Mouse (Mus musculus): Measurements from ENCODE around the gene Polm. TPM values are rescaled to one million over a fixed set of nuclear protein-coding genes. Genes with fewer than 3 reads are reported as not detected.
"Not testable (repeated sequence)": the region's sequence is repeated elsewhere in the genome, so short reads cannot be mapped to it uniquely, and the experiment has no call there.

Gene Polm
- polyA plus RNA-seq, 1 experiment from 2014 or later, result 7.3 TPM

GRCm38 (mm10) chr11:5828509-5829191 is 9.2 kb downstream of the Polm start:
- Histone ChIP-seq H3K4me3 (no peak overlapping the region), H3K36me3 (peaks cover 7% of the 10 kb centered on the region; the same call in 1 of the 2 replicates), H3K27me3 (no peaks in the 10 kb centered on the region), H3K4me1 (replicated peaks) (no peaks in the 10 kb centered on the region), H3K4me2 (no peak overlapping the region), H3K27ac (replicated peaks) (no peak overlapping the region), H3K9me3 (no peaks in the 10 kb centered on the region), H3K9ac (no peak overlapping the region)
- ATAC-seq (ENCODE audit: low FRiP score, low read depth), result no peak
- 93% methylated on average over 11 of the region's 11 CpGs for WGBS

- Histone ChIP-seq H3K9ac (no peak overlapping the region), H3K4me1 (replicated peaks) (no peaks in the 10 kb centered on the region), H3K27ac (replicated peaks) (no peak overlapping the region), H3K4me2 (no peak overlapping the region), H3K27me3 (no peaks in the 10 kb centered on the region), H3K36me3 (peaks cover 7% of the 10 kb centered on the region; the same call in 1 of the 2 replicates), H3K4me3 (no peak overlapping the region), H3K9me3 (no peaks in the 10 kb centered on the region)
- ATAC-seq (ENCODE audit: low FRiP score, low read depth), result no peak
- WGBS, result 93% methylated on average over 5 of the region's 5 CpGs
These were observed 9.9 kb downstream of the Polm start for GRCm38 (mm10) chr11:5827931-5828330.

GRCm38 (mm10) chr11:5825432-5825831 is 12.4 kb downstream of the Polm start:
- Histone ChIP-seq H3K9me3 (no peaks in the 10 kb centered on the region), H3K4me3 (no peak overlapping the region), H3K27ac (replicated peaks) (no peak overlapping the region), H3K27me3 (no peaks in the 10 kb centered on the region), H3K36me3 (peaks cover 7% of the 10 kb centered on the region; the same call in 1 of the 2 replicates), H3K9ac (no peak overlapping the region), H3K4me1 (replicated peaks) (no peaks in the 10 kb centered on the region), H3K4me2 (no peak overlapping the region)
- no peak for ATAC-seq (ENCODE audit: low FRiP score, low read depth)

GRCm38 (mm10) chr11:5819223-5819622 is 18.6 kb downstream of the Polm start:
- ATAC-seq (ENCODE audit: low FRiP score, low read depth), result no peak
- Histone ChIP-seq H3K9ac (no peak overlapping the region), H3K27me3 (no peaks in the 10 kb centered on the region), H3K4me1 (replicated peaks) (no peaks in the 10 kb centered on the region), H3K4me2 (no peak overlapping the region), H3K36me3 (no peaks in the 10 kb centered on the region), H3K4me3 (no peak overlapping the region), H3K9me3 (no peaks in the 10 kb centered on the region), H3K27ac (replicated peaks) (no peak overlapping the region)
- 64% methylated on average over 2 of the region's 2 CpGs for WGBS

- Histone ChIP-seq H3K27ac (replicated peaks) (no peak overlapping the region), H3K4me3 (no peak overlapping the region), H3K9ac (no peak overlapping the region), H3K4me2 (no peak overlapping the region), H3K27me3 (no peaks in the 10 kb centered on the region), H3K9me3 (no peaks in the 10 kb centered on the region), H3K4me1 (replicated peaks) (no peaks in the 10 kb centered on the region), H3K36me3 (no peaks in the 10 kb centered on the region)
- no peak for ATAC-seq (ENCODE audit: low FRiP score, low read depth)
- WGBS, result 81% methylated on average over 10 of the region's 10 CpGs
These were observed 24.4 kb downstream of the Polm start for GRCm38 (mm10) chr11:5813381-5813780.

- H3K36me3 ChIP-seq; H3K4me2 ChIP-seq; H3K27me3 ChIP-seq; H3K9me3 ChIP-seq; H3K4me1 ChIP-seq (replicated peaks); H3K27ac ChIP-seq (replicated peaks); ATAC-seq (ENCODE audit: low FRiP score, low read depth); H3K4me3 ChIP-seq; H3K9ac ChIP-seq: not testable (repeated sequence)
- 92% methylated on average over 4 of the region's 4 CpGs for WGBS
These were observed 28.3 kb downstream of the Polm start for GRCm38 (mm10) chr11:5809487-5809886.

GRCm38 (mm10) chr11:5807956-5808355 is 29.9 kb downstream of the Polm start:
- Histone ChIP-seq H3K4me3 (no peak overlapping the region), H3K9ac (no peak overlapping the region), H3K9me3 (no peaks in the 10 kb centered on the region), H3K4me2 (no peak overlapping the region), H3K27me3 (no peaks in the 10 kb centered on the region), H3K4me1 (replicated peaks) (0 out of 2 replicates have a peak, but pooled peaks cover 3% of the 10 kb centered on the region), H3K36me3 (no peaks in the 10 kb centered on the region), H3K27ac (replicated peaks) (no peak overlapping the region)
- WGBS, result 88% methylated on average over 9 of the region's 9 CpGs
- no peak for ATAC-seq (ENCODE audit: low FRiP score, low read depth)

- H3K36me3 ChIP-seq, result peaks cover 4% of the 10 kb centered on the region; the same call in 1 of the 2 replicates
- ATAC-seq (ENCODE audit: low FRiP score, low read depth), result no peak
- H3K9ac ChIP-seq, result no peak overlapping the region
- H3K9me3 ChIP-seq, result no peaks in the 10 kb centered on the region
- no peak overlapping the region for H3K27ac ChIP-seq (replicated peaks)
- H3K4me2 ChIP-seq, result no peak overlapping the region
- H3K4me1 ChIP-seq (replicated peaks), result 0 out of 2 replicates have a peak, but pooled peaks cover 3% of the 10 kb centered on the region
- H3K27me3 ChIP-seq, result no peaks in the 10 kb centered on the region
- 95% methylated on average over 3 of the region's 3 CpGs for WGBS
- H3K4me3 ChIP-seq, result no peak overlapping the region
These were observed 32.1 kb downstream of the Polm start for GRCm38 (mm10) chr11:5805711-5806110.

- Histone ChIP-seq H3K36me3 (peaks cover 19% of the 10 kb centered on the region), H3K4me1 (replicated peaks) (0 out of 2 replicates have a peak, but pooled peaks cover 3% of the 10 kb centered on the region), H3K9ac (no peak overlapping the region), H3K27ac (replicated peaks) (no peak overlapping the region), H3K27me3 (no peaks in the 10 kb centered on the region), H3K9me3 (no peaks in the 10 kb centered on the region), H3K4me3 (no peak overlapping the region), H3K4me2 (no peak overlapping the region)
- WGBS, result 80% methylated on average over 5 of the region's 5 CpGs
- ATAC-seq (ENCODE audit: low FRiP score, low read depth), result no peak
These were observed 33.6 kb downstream of the Polm start for GRCm38 (mm10) chr11:5804174-5804573.

GRCm38 (mm10) chr11:5803551-5803981 is 34.2 kb downstream of the Polm start, which contains the start of gene Pgam2:
Gene Pgam2, minus strand, starts transcription at chr11:5803733.
- no peak within 1 kb of the TSS for H3K9ac ChIP-seq
- ATAC-seq (ENCODE audit: low FRiP score, low read depth), result no peak
- WGBS, result 54% methylated on average over 8 of the region's 8 CpGs

GRCm38 (mm10) chr11:5802457-5803217 is 35.2 kb downstream of the Polm start:
- H3K9me3 ChIP-seq, result no peaks in the 10 kb centered on the region
- 0 out of 2 replicates have a peak, but pooled peaks cover 3% of the 10 kb centered on the region for H3K4me1 ChIP-seq (replicated peaks)
- H3K4me2 ChIP-seq, result no peak overlapping the region
- ATAC-seq (ENCODE audit: low FRiP score, low read depth), result no peak
- H3K27ac ChIP-seq (replicated peaks), result no peak overlapping the region
- WGBS, result 77% methylated on average over 8 of the region's 8 CpGs
- H3K9ac ChIP-seq, result no peak overlapping the region
- no peak overlapping the region for H3K4me3 ChIP-seq
- H3K36me3 ChIP-seq, result peaks cover 31% of the 10 kb centered on the region
- no peaks in the 10 kb centered on the region for H3K27me3 ChIP-seq

More at GRCm38 (mm10) chr11:5803551-5803981, 34.2 kb downstream of the Polm start, which contains the start of gene Pgam2:
- H3K9me3 ChIP-seq, result no peaks in the 10 kb centered on the region
- H3K36me3 ChIP-seq, result peaks cover 23% of the 10 kb centered on the region
- H3K27me3 ChIP-seq, result no peaks in the 10 kb centered on the region
- H3K4me3 ChIP-seq, result no peak within 1 kb of the TSS
- no peak within 1 kb of the TSS for H3K4me2 ChIP-seq
- no peak within 1 kb of the TSS for H3K27ac ChIP-seq (replicated peaks)
- 0 out of 2 replicates have a peak, but pooled peaks cover 3% of the 10 kb centered on the region for H3K4me1 ChIP-seq (replicated peaks)

- no peak overlapping the region for H3K4me3 ChIP-seq
- no peak for ATAC-seq (ENCODE audit: low FRiP score, low read depth)
- H3K27ac ChIP-seq (replicated peaks), result no peak overlapping the region
- 0 out of 2 replicates have a peak, but pooled peaks cover 3% of the 10 kb centered on the region for H3K4me1 ChIP-seq (replicated peaks)
- H3K9me3 ChIP-seq, result no peaks in the 10 kb centered on the region
- H3K4me2 ChIP-seq, result no peak overlapping the region
- peaks cover 37% of the 10 kb centered on the region for H3K36me3 ChIP-seq
- no peak overlapping the region for H3K9ac ChIP-seq
- no peaks in the 10 kb centered on the region for H3K27me3 ChIP-seq
- WGBS, result 69% methylated on average over 12 of the region's 12 CpGs
These were observed 35.8 kb downstream of the Polm start for GRCm38 (mm10) chr11:5802005-5802404.
